Mouse (Mus musculus): ENCODE data around the gene Strc.

GRCm38 (mm10) chr2:121372266-121372665 lies 14.7 kb downstream of the Strc start:
- no peak for TF ChIP-seq POLR2AphosphoS2 (IDR thresholded peaks at IDR 0.05; ENCODE audit: insufficient read length, low read depth)
- TF ChIP-seq POLR2A (IDR thresholded peaks at IDR 0.05; ENCODE audit: insufficient read length, low read depth) = no peak
- TF ChIP-seq MYOG (IDR thresholded peaks at IDR 0.05; ENCODE audit: control insufficient read depth in 1 of 3, insufficient read depth in 1 of 3, insufficient read length in 2 of 3, low read depth in 2 of 3) = no peak
- no peak for TF ChIP-seq CEBPB (IDR thresholded peaks at IDR 0.05; ENCODE audit: insufficient read depth, poor library complexity, severe bottlenecking)
- no peak for TF ChIP-seq TCF12 (IDR thresholded peaks at IDR 0.05; ENCODE audit: insufficient read depth, poor library complexity, severe bottlenecking)
- no peak for TF ChIP-seq MAX (IDR thresholded peaks at IDR 0.05; ENCODE audit: low read depth)
- TF ChIP-seq USF1 (IDR thresholded peaks at IDR 0.05; ENCODE audit: low read depth) = no peak
- TF ChIP-seq REST (IDR thresholded peaks at IDR 0.05; ENCODE audit: insufficient read depth, insufficient read length) = no peak
